Mouse (Mus musculus) megakaryocyte, adult 5-6 weeks (primary cell): ENCODE measurements around the gene Sec24a. TPM values are rescaled to one million over a fixed set of nuclear protein-coding genes. Genes with fewer than 3 reads are reported as not detected.
A peak's percentile ranks its signal among the peaks of the same experiment; 100 is the strongest.
"Not testable (repeated sequence)": the region's sequence is repeated elsewhere in the genome, so short reads cannot be mapped to it uniquely, and the experiment has no call there.

Experiments used
- ATAC-seq: 2 replicates; pipeline ENCODE4 v1.8.0; 2016; ENCODE audit warnings: mild to moderate bottlenecking, inconsistent platforms; ENCODE audit not compliant: poor library complexity, severe bottlenecking
- total RNA-seq, 2 experiments: library from RNA; stranded (forward) in 1 of 2; stranded (reverse) in 1 of 2; fragments of 153-499, 151-499 nt in 1 of 2; fragments of 221-1000, 200-1000 nt in 1 of 2; gene quantifications; 2 replicates each; pipeline versions ENCODE4 v1.2.3 to v1.2.4; 2015 to 2017

The Sec24a gene
- total RNA-seq (2015), result 15.4 and 15.5 TPM in 2 replicates
- 5.1 and 6.3 TPM in 2 replicates for total RNA-seq (2017)

GRCm38 (mm10) chr11:51763213-51763907 lies at the start of gene Sec24a, which contains the start of gene Sar1b:
TSS of gene Sec24a (minus strand) at chr11:51763634.
TSS of gene Sar1b (plus strand) at chr11:51763687.
- ATAC-seq, result peak; percentile 100

GRCm38 (mm10) chr11:51812022-51812546 lies 48.6 kb upstream of the Sec24a start:
- ATAC-seq, result no peak

GRCm38 (mm10) chr11:51811230-51811629 lies 47.8 kb upstream of the Sec24a start:
- no peak for ATAC-seq

GRCm38 (mm10) chr11:51809632-51810224 lies 46.3 kb upstream of the Sec24a start:
- ATAC-seq, result peak; percentile 77

GRCm38 (mm10) chr11:51807108-51807879 lies 43.9 kb upstream of the Sec24a start:
- ATAC-seq, result no peak

- peak; percentile 92 for ATAC-seq
These were observed 42.0 kb upstream of the Sec24a start for GRCm38 (mm10) chr11:51805221-51805981.

GRCm38 (mm10) chr11:51800634-51801325 lies 37.3 kb upstream of the Sec24a start:
- ATAC-seq, result no peak

- no peak for ATAC-seq
These were observed 32.8 kb upstream of the Sec24a start for GRCm38 (mm10) chr11:51796272-51796671.

GRCm38 (mm10) chr11:51790662-51791061 lies 27.2 kb upstream of the Sec24a start:
- ATAC-seq, result no peak

GRCm38 (mm10) chr11:51789735-51790134 lies 26.3 kb upstream of the Sec24a start:
- not testable (repeated sequence) for ATAC-seq

- ATAC-seq, result peak; percentile 57; the same call in 1 of the 2 replicates
These were observed 22.5 kb upstream of the Sec24a start for GRCm38 (mm10) chr11:51785926-51786325.

- ATAC-seq, result no peak
These were observed 19.3 kb upstream of the Sec24a start for GRCm38 (mm10) chr11:51782721-51783120.

- ATAC-seq, result no peak
These were observed 17.4 kb upstream of the Sec24a start for GRCm38 (mm10) chr11:51780773-51781267.

- no peak for ATAC-seq
These were observed 14.0 kb upstream of the Sec24a start for GRCm38 (mm10) chr11:51777478-51777877.

GRCm38 (mm10) chr11:51775507-51775906 lies 12.1 kb upstream of the Sec24a start:
- ATAC-seq, result no peak

- no peak for ATAC-seq
These were observed 4.9 kb upstream of the Sec24a start for GRCm38 (mm10) chr11:51768296-51768695.

- no peak for ATAC-seq
These were observed 4.3 kb upstream of the Sec24a start for GRCm38 (mm10) chr11:51767579-51768220.

- ATAC-seq, result no peak
These were observed 1.4 kb upstream of the Sec24a start for GRCm38 (mm10) chr11:51764816-51765215.

- peak; percentile 17; the same call in 1 of the 2 replicates for ATAC-seq
These were observed 521 bp upstream of the Sec24a start for GRCm38 (mm10) chr11:51763955-51764354.
